Mouse (Mus musculus): Measurements from ENCODE around the gene Pigs. TPM values are rescaled to one million over a fixed set of nuclear protein-coding genes. Genes with fewer than 3 reads are reported as not detected.

Pigs gene
- polyA plus RNA-seq, 1 experiment, result 94.2 TPM

GRCm38 (mm10) chr11:78385776-78386175, 57.6 kb downstream of the Pigs start:
- DNase-seq, result no peak
- no peak overlapping the region for H3K27ac ChIP-seq (ENCODE audit: insufficient read depth, low read length)
- no peak for TF ChIP-seq POLR2A (IDR thresholded peaks at IDR 0.05; ENCODE audit: borderline replicate concordance, insufficient read depth, low read length)
- H3K27me3 ChIP-seq (ENCODE audit: control insufficient read depth, insufficient read depth, low read length), result no peaks in the 10 kb centered on the region
- no peak overlapping the region for H3K4me3 ChIP-seq (replicated peaks; ENCODE audit: insufficient read depth, low read depth, low read length)
- H3K4me1 ChIP-seq (ENCODE audit: control insufficient read depth, insufficient read depth, low read length), result peaks cover under 1% of the 10 kb centered on the region; the same call in 1 of the 2 replicates
- WGBS, result 75% methylated on average over 10 of the region's 10 CpGs

DNA sequence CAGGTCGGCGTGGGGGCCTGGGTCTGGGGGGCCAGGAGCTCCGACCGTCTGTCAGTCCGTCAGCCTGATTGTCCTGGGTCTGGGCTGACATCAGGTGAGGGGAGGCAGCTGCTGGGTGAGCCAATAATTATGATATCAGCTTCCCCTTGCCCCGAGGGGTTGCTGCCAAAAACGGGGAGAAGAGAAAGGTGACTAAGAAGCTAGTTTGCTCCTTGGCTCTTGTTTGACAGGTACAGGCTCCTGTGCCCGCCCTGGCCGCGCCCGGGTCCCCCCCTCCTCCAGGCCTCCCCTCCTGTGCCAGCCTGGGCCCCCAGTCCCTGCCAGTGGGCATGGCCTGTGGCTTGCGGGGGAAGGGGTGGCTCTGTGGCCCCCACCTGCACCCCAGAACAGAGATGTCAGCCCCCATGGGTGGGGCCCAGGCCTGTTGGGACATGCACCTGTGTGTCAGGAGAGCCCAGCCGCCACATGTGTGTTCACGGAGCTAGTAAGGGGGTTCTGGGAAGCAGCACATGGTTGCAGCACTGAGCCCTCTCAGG, 58.4 kb downstream of the Pigs start, which contains the start of gene Foxn1:
Gene Foxn1 (minus strand): TSS at position 51 of the 536 bp plus-strand sequence.
- Histone ChIP-seq H3K4me3 (replicated peaks; ENCODE audit: insufficient read depth, low read depth, low read length) (no peak within 1 kb of the TSS), H3K27ac (ENCODE audit: insufficient read depth, low read length) (no peak within 1 kb of the TSS), H3K27me3 (ENCODE audit: control insufficient read depth, insufficient read depth, low read length) (no peaks in the 10 kb centered on the region), H3K4me1 (ENCODE audit: control insufficient read depth, insufficient read depth, low read length) (no peaks in the 10 kb centered on the region)
- DNase-seq, result no peak
- 81% methylated on average over 14 of the region's 14 CpGs for WGBS
- TF ChIP-seq POLR2A (IDR thresholded peaks at IDR 0.05; ENCODE audit: borderline replicate concordance, insufficient read depth, low read length) (no peak), CTCF (IDR thresholded peaks at IDR 0.05; ENCODE audit: borderline replicate concordance, insufficient read depth, low read depth, low read length) (no peak)

Other genes with a start within 250 kb of the Pigs start
- 34.0 and 35.8 TPM in 2 replicates for gene Eral1, start 248.0 kb upstream of the Pigs start, polyA plus RNA-seq (2012; rRNA removed)
- gene Fam222b, start 233.8 kb upstream of the Pigs start, polyA plus RNA-seq (2012; rRNA removed), result 23.0 and 23.5 TPM in 2 replicates
- 21.6 and 22.3 TPM in 2 replicates for gene Traf4, start 162.8 kb upstream of the Pigs start, polyA plus RNA-seq (2012; rRNA removed)
- 4.8 and 5.8 TPM in 2 replicates for gene Nek8, start 151.7 kb upstream of the Pigs start, polyA plus RNA-seq (2012; rRNA removed)
- gene Tlcd1, start 151.7 kb upstream of the Pigs start, polyA plus RNA-seq (2012; rRNA removed), result 147 and 158 TPM in 2 replicates
- gene Rpl23a, start 144.8 kb upstream of the Pigs start, polyA plus RNA-seq (2012; rRNA removed), result 1,121 and 1,182 TPM in 2 replicates
- gene Rab34, start 140.0 kb upstream of the Pigs start, polyA plus RNA-seq (2012; rRNA removed), result 36.6 and 38.1 TPM in 2 replicates
- gene Proca1, start 135.0 kb upstream of the Pigs start, polyA plus RNA-seq (2012; rRNA removed), result 11.7 and 12.1 TPM in 2 replicates
- 121 and 124 TPM in 2 replicates for gene Sdf2, start 82.7 kb upstream of the Pigs start, polyA plus RNA-seq (2012; rRNA removed)
- gene Supt6, start 82.4 kb upstream of the Pigs start, polyA plus RNA-seq (2012; rRNA removed), result 48.8 and 50.3 TPM in 2 replicates
- gene 2610507B11Rik, start 66.7 kb upstream of the Pigs start, polyA plus RNA-seq (2012; rRNA removed), result 112 and 118 TPM in 2 replicates
- 2.6 and 2.9 TPM in 2 replicates for gene BC030499, start 37.6 kb upstream of the Pigs start, polyA plus RNA-seq (2012; rRNA removed)
- gene Spag5, start 26.9 kb upstream of the Pigs start, polyA plus RNA-seq (2012; rRNA removed), result 17.6 and 19.0 TPM in 2 replicates
- 2,621 and 2,670 TPM in 2 replicates for gene Aldoc, start 5.4 kb upstream of the Pigs start, polyA plus RNA-seq (2012; rRNA removed)
- 72.2 and 75.2 TPM in 2 replicates for gene Unc119, start 15.1 kb downstream of the Pigs start, polyA plus RNA-seq (2012; rRNA removed)
- gene Foxn1, start 58.1 kb downstream of the Pigs start, polyA plus RNA-seq (2012; rRNA removed), result not detected in 2 replicates
- gene Slc13a2, start 93.8 kb downstream of the Pigs start, polyA plus RNA-seq (2012; rRNA removed), result not detected in 2 replicates
- 15.2 and 15.4 TPM in 2 replicates for gene Slc46a1, start 137.3 kb downstream of the Pigs start, polyA plus RNA-seq (2012; rRNA removed)
- gene Sarm1, start 169.3 kb downstream of the Pigs start, polyA plus RNA-seq (2012; rRNA removed), result 29.0 and 32.0 TPM in 2 replicates
- gene Vtn, start 170.7 kb downstream of the Pigs start, polyA plus RNA-seq (2012; rRNA removed), result 142 and 143 TPM in 2 replicates
- 14.7 and 17.3 TPM in 2 replicates for gene Sebox, start 175.0 kb downstream of the Pigs start, polyA plus RNA-seq (2012; rRNA removed)
- 67.9 and 69.5 TPM in 2 replicates for gene Tmem199, start 183.8 kb downstream of the Pigs start, polyA plus RNA-seq (2012; rRNA removed)
- gene Poldip2, start 183.8 kb downstream of the Pigs start, polyA plus RNA-seq (2012; rRNA removed), result 133 TPM in 2 replicates
- gene Tnfaip1, start 207.9 kb downstream of the Pigs start, polyA plus RNA-seq (2012; rRNA removed), result 36.7 and 38.0 TPM in 2 replicates
- gene Ift20, start 207.9 kb downstream of the Pigs start, polyA plus RNA-seq (2012; rRNA removed), result 83.7 and 91.8 TPM in 2 replicates
- 15.6 and 15.9 TPM in 2 replicates for gene Tmem97, start 222.4 kb downstream of the Pigs start, polyA plus RNA-seq (2012; rRNA removed)